21 mouse cellular contexts compared by ENCODE assay signal in genomic region chr19:41685453-41686086, GRCm38 (mm10). TPM values are rescaled to one million over a fixed set of nuclear protein-coding genes. Genes with fewer than 3 reads are reported as not detected.
DNase-seq lines count a peak whose midpoint lies in the region; TF ChIP-seq lines count a peak whose summit lies in the region.
"Had no signal": no experiment of that assay in that cellular context is flagged by ENCODE, and none has a peak within 500 bp of the region (broad histone marks: within the 10 kb centered on the region; RNA-seq: fewer than 3 reads in every experiment).

No protein-coding gene starts in this region.

- DNase-seq in cerebellum, postnatal 4 days (ENCODE audit: low spot score in 2 of 2) = peak; percentile 45 to 85
- DNase-seq in cerebellum, adult 18-20 months = no peak
- DNase-seq in frontal cortex, postnatal 10 days (ENCODE audit: low spot score in 2 of 2) = peak; percentile 44 to 74
- DNase-seq in frontal cortex, postnatal 36 days (ENCODE audit: low spot score in 2 of 2) = no peak
- no peak for DNase-seq in left cerebral cortex, adult 2 months (ENCODE audit: extremely low spot score in 1 of 2, low spot score in 2 of 2)
- DNase-seq in left cerebral cortex, adult 11 months (ENCODE audit: low spot score) = no peak
- DNase-seq in right cerebral cortex, postnatal 4 days = peak; percentile 39
- no peak for DNase-seq in right cerebral cortex, postnatal 14 days
- DNase-seq: adrenal gland, postnatal 10 days; cerebellum, adult 11 months; gastrocnemius, postnatal 14 days; heart, adult 2 months; kidney, adult 9 months; kidney, postnatal 25 days had no signal

- no peak for TF ChIP-seq CTCF in left cerebral cortex, adult 2 months (IDR thresholded peaks at IDR 0.05)

- no peak overlapping the region for H3K4me3 ChIP-seq in left cerebral cortex, adult 2 months
- H3K4me3 ChIP-seq: embryonic facial prominence, embryonic 13.5 days; heart, adult 2 months; intestine, embryonic 15.5 days; limb, embryonic 15.5 days; liver, embryonic 15.5 days; midbrain, embryonic 12.5 days had no signal

- H3K27ac ChIP-seq in left cerebral cortex, adult 2 months = peak overlapping the region; percentile 28
- H3K27ac ChIP-seq: embryonic facial prominence, embryonic 13.5 days; heart, adult 2 months; intestine, embryonic 15.5 days; limb, embryonic 15.5 days; liver, embryonic 15.5 days; macrophage; midbrain, embryonic 12.5 days had no signal

- intact Hi-C loops in left cerebral cortex, adult 2 months (cut with DNase I) = no loop called here

RNA-seq across cellular contexts. Expression of gene Slit1, which starts 57.9 kb away (rescaled TPM):
- 10 to 100 TPM; 59.0 to 60.6 TPM for total RNA-seq in left cerebral cortex, adult 2 months (2021)
- total RNA-seq: hematopoietic stem cell, adult 5-6 weeks had no signal

Comparison
In these comparisons a context has a peak if more than half of its experiments do, and no peak if none do; other contexts are left out.
1. DNase-seq: peak in cerebellum, postnatal 4 days (2 of 2), frontal cortex, postnatal 10 days (2 of 2) and right cerebral cortex, postnatal 4 days (single experiment); none in cerebellum, adult 18-20 months (0 of 2), frontal cortex, postnatal 36 days (0 of 2), left cerebral cortex, adult 2 months (0 of 2), left cerebral cortex, adult 11 months (single experiment) and right cerebral cortex, postnatal 14 days (single experiment).